Comparison of ENCODE assay signal across 24 mouse cellular contexts in genomic region chr3:153460173-153460572, GRCm38 (mm10).
DNase-seq lines count a peak whose midpoint lies in the region; ATAC-seq and TF ChIP-seq lines count a peak whose summit lies in the region.
"Had no signal": no experiment of that assay in that cellular context is flagged by ENCODE, and none has a peak within 500 bp of the region (broad histone marks: within the 10 kb centered on the region; RNA-seq: fewer than 3 reads in every experiment).

No protein-coding gene starts in this region.

- H3K36me3 ChIP-seq in lung, embryonic 15.5 days, result no peaks in the 10 kb centered on the region
- no peaks in the 10 kb centered on the region for H3K36me3 ChIP-seq in lung, postnatal 0 days (ENCODE audit: insufficient read depth, low read length)
- H3K36me3 ChIP-seq: embryonic facial prominence, embryonic 12.5 days; forebrain, embryonic 15.5 days had no signal

- H3K4me1 ChIP-seq in lung, embryonic 15.5 days, result no peaks in the 10 kb centered on the region
- no peaks in the 10 kb centered on the region for H3K4me1 ChIP-seq in lung, postnatal 0 days (ENCODE audit: insufficient read depth, low read depth, low read length)
- H3K4me1 ChIP-seq: embryonic facial prominence, embryonic 10.5 days; embryonic facial prominence, embryonic 12.5 days had no signal

- DNase-seq in layer of hippocampus, adult 2 months (ENCODE audit: low spot score in 2 of 2), result no peak
- no peak for DNase-seq in layer of hippocampus, adult 8-10 months (ENCODE audit: low spot score in 2 of 2)
- DNase-seq in lung, postnatal 10 days, result no peak
- peak; percentile 13 for DNase-seq in lung, postnatal 0 days (ENCODE audit: low spot score)
- no peak for DNase-seq in lung, postnatal 14 days
- DNase-seq: adrenal gland, adult 8-10 months; adrenal gland, postnatal 14 days; adrenal gland, postnatal 36 days; B cell, adult 2 months; cerebellum, adult 11-12 months; cerebellum, adult 2 months; cerebellum, adult 9-10 months; cerebellum, postnatal 10 days; cerebellum, postnatal 25 days had no signal

- no peak overlapping the region for H3K4me3 ChIP-seq in layer of hippocampus, adult 2 months
- no peak overlapping the region for H3K4me3 ChIP-seq in lung, embryonic 15.5 days
- H3K4me3 ChIP-seq in lung, postnatal 0 days (ENCODE audit: low read depth, low read length), result no peak overlapping the region
- H3K4me3 ChIP-seq: embryonic facial prominence, embryonic 10.5 days; embryonic facial prominence, embryonic 12.5 days; forebrain, embryonic 13.5 days; forebrain, embryonic 15.5 days had no signal

- 0 out of 2 replicates have a peak overlapping the region, but pooled peaks have one; percentile 6 for H3K27ac ChIP-seq in layer of hippocampus, adult 2 months
- no peak overlapping the region for H3K27ac ChIP-seq in lung, embryonic 15.5 days
- no peak overlapping the region for H3K27ac ChIP-seq in lung, postnatal 0 days (ENCODE audit: low read length)
- H3K27ac ChIP-seq: embryonic facial prominence, embryonic 10.5 days; embryonic facial prominence, embryonic 12.5 days; forebrain, embryonic 13.5 days; forebrain, embryonic 15.5 days had no signal

- TF ChIP-seq CTCF in layer of hippocampus, adult 2 months (conservative IDR thresholded peaks at IDR 0.05), result no peak
- TF ChIP-seq CTCF in lung, postnatal 0 days (IDR thresholded peaks at IDR 0.05), result no peak

- peak; percentile 57; the same call in 1 of the 2 replicates for ATAC-seq in lung, embryonic 15.5 days (ENCODE audit: borderline replicate concordance, extremely low read depth, low FRiP score, low TSS enrichment)
- peak; percentile 44 for ATAC-seq in lung, postnatal 0 days
- ATAC-seq: activated CD4-positive, CD25-positive, alpha-beta regulatory T cell, adult 4 months; CD4-positive, CD25-positive, alpha-beta regulatory T cell, adult 4 months; forebrain, embryonic 13.5 days; forebrain, embryonic 15.5 days; Patski had no signal

- no peaks in the 10 kb centered on the region for H3K27me3 ChIP-seq in lung, embryonic 15.5 days
- no peaks in the 10 kb centered on the region for H3K27me3 ChIP-seq in lung, postnatal 0 days (replicated peaks; ENCODE audit: insufficient read depth, low read length)
- H3K27me3 ChIP-seq: CH12.LX; embryonic facial prominence, embryonic 12.5 days; forebrain, embryonic 13.5 days; forebrain, embryonic 15.5 days; Patski had no signal

- WGBS in lung, embryonic 15.5 days, result 62% methylated on average over 4 of the region's 4 CpGs
- 63% methylated on average over 4 of the region's 4 CpGs for WGBS in lung, postnatal 0 days

- H3K4me2 ChIP-seq in lung, embryonic 15.5 days, result no peak overlapping the region
- no peak overlapping the region for H3K4me2 ChIP-seq in lung, postnatal 0 days (replicated peaks; ENCODE audit: low read depth, low read length)
- H3K4me2 ChIP-seq: embryonic facial prominence, embryonic 12.5 days; forebrain, embryonic 13.5 days; forebrain, embryonic 15.5 days had no signal

- no peak overlapping the region for H3K9ac ChIP-seq in lung, embryonic 15.5 days
- no peak overlapping the region for H3K9ac ChIP-seq in lung, postnatal 0 days (replicated peaks; ENCODE audit: low read depth)
- H3K9ac ChIP-seq: embryonic facial prominence, embryonic 12.5 days; forebrain, embryonic 13.5 days; forebrain, embryonic 15.5 days had no signal

- H3K9me3 ChIP-seq in lung, embryonic 15.5 days, result no peaks in the 10 kb centered on the region
- no peaks in the 10 kb centered on the region for H3K9me3 ChIP-seq in lung, postnatal 0 days (ENCODE audit: low read length)
- H3K9me3 ChIP-seq: forebrain, embryonic 13.5 days; forebrain, embryonic 15.5 days; G1E had no signal

- no peak for TF ChIP-seq EP300 in lung, postnatal 0 days (IDR thresholded peaks at IDR 0.05)
